Mouse (Mus musculus): ENCODE measurements at regions not wholly inside any gene's neighbourhood (a gene's known extent, or its start where the extent isn't known, plus 50 kb on each side); places are given as distances from the start of the nearest gene placed in this dataset.

- DNase-seq (ENCODE audit: low spot score in 2 of 2) = no peak
Observed at GRCm38 (mm10) chr1:137452749-137453148, 492.5 kb upstream of the Nr5a2 start.

DNA sequence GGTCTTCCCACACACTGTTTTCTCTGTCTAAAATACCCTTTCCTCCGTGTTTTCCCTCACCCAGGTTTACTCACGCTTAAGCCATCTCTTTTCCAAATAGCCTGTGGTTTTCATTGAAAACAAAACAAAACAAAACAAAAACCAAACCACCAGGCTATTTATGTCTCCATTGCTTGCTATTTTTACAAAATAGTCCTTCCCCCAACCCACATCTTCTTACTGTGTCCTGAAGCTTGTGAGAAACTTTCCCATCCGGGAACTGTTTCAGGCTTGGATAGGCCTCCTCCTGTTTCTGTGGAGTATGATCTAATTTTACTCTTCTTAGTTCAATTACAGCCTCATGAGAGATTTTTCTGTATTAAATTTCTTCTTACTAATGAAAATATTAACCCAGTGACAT lies 486.2 kb upstream of the Nr5a2 start:
- no peak for DNase-seq (ENCODE audit: low spot score in 2 of 2)

- peak; percentile 7 to 19 for DNase-seq (ENCODE audit: low spot score in 2 of 2)
Observed at GRCm38 (mm10) chr1:137428110-137428509, 467.9 kb upstream of the Nr5a2 start.

GRCm38 (mm10) chr1:137418388-137418787 lies 458.1 kb upstream of the Nr5a2 start:
- no peak for DNase-seq (ENCODE audit: low spot score in 2 of 2)

DNA sequence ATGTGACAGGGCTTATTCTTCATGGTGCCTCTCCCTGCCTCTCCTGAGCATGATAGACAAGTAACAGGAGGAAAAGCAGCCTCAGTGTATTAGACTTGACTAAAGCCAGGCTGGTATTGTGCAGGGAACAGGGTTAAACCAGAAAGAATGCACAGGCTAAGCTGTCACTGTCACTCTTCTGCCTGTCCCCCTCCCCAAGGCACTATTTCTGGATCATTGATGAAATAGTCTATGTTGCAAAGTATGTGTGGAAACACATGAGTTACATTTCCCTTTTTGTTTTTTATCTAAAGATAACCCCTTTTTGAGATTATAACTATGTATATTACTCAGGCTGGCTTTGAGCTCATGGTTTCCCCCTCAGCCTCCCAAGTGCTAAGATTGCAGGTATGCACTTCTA lies 436.5 kb upstream of the Nr5a2 start:
- DNase-seq (ENCODE audit: low spot score in 2 of 2) = no peak

- DNase-seq (ENCODE audit: low spot score in 2 of 2) = no peak
Observed at GRCm38 (mm10) chr1:137387509-137387908, 427.3 kb upstream of the Nr5a2 start.

- DNase-seq (ENCODE audit: low spot score in 2 of 2) = no peak
Observed at GRCm38 (mm10) chr1:137378072-137378985, 418.1 kb upstream of the Nr5a2 start.

DNA sequence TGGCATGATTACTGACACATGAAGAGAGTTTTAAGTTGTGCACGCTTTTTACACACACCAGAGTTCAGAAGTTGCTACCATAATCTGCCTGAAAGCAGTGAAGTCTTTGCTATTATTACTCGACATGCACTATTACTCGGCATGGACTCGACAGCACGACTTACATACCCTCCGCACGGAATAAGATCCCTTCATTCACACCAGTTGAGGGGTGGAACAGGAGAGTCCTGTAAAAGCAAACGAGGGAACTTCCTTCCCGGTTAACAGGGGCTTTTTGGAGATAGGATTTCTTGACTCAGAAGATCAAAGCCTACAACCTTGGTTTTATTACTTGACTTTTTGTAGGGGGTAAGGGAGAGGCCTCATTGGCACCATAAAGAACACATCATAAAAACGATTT lies 416.4 kb upstream of the Nr5a2 start:
- DNase-seq (ENCODE audit: low spot score in 2 of 2) = no peak

- no peak for DNase-seq (ENCODE audit: low spot score in 2 of 2)
Observed at GRCm38 (mm10) chr1:137374641-137375040, 414.4 kb upstream of the Nr5a2 start.

GRCm38 (mm10) chr1:137373509-137374420 lies 413.5 kb upstream of the Nr5a2 start:
- no peak for DNase-seq (ENCODE audit: low spot score in 2 of 2)

- DNase-seq (ENCODE audit: low spot score in 2 of 2) = no peak
Observed at GRCm38 (mm10) chr1:137372236-137372635, 412.0 kb upstream of the Nr5a2 start.

DNA sequence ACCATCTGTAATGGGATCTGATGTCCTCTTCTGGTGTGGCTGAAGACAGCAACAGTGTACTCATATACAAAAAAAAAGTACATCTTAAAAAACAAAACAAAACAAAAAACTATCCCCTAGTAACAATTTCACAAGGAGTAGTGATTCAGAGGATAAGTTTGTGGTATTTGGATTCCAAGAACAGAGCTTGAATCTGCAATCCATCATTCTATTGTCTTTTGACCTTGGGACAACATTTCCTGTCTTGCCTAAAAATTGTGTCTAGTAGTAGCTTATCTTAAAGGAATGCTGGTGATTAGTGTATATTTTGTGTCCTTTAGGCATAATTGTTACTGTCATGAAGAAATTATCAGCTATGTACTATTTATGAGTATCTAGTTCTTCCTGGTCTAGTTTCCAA lies 404.1 kb upstream of the Nr5a2 start:
- DNase-seq (ENCODE audit: low spot score in 2 of 2) = no peak

DNA sequence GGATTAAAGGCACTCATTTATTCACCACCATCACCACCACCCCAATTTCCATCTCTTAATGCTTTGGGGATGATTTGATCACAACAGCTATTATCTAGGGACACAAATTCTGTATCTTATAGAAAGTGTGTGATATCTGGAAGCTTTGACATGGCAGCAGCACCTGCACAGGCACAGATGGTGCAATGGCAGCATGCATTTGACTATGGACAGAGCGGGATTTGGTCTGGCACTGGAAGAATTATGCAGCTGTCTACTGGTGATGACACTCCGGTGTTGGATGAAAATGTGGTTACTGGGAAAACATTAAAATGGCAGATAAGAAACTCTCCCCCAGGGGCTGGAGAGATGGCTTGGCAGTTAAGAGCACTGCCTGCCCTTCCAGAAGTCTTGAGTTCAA lies 403.7 kb upstream of the Nr5a2 start:
- no peak for DNase-seq (ENCODE audit: low spot score in 2 of 2)

DNA sequence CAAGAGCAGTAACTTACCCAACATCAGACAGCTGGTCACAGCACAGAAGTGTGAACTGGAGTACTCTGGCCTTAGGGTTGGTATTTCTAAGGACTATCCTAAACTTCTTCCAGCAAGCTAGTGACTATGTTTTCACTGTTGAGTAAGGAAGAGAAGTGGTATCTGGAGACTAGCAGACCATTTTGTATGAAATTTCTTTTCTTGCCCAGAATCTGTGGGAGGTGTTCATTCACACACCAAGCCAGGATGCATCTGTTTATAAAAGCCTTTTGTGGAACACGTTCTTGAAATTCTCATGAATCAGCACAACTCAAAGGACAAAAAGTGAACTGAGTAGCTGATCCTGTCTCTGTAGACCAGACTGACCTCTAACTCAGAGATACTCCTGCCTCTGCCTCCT lies 403.3 kb upstream of the Nr5a2 start:
- DNase-seq (ENCODE audit: low spot score in 2 of 2) = peak; percentile 23 to 24

DNA sequence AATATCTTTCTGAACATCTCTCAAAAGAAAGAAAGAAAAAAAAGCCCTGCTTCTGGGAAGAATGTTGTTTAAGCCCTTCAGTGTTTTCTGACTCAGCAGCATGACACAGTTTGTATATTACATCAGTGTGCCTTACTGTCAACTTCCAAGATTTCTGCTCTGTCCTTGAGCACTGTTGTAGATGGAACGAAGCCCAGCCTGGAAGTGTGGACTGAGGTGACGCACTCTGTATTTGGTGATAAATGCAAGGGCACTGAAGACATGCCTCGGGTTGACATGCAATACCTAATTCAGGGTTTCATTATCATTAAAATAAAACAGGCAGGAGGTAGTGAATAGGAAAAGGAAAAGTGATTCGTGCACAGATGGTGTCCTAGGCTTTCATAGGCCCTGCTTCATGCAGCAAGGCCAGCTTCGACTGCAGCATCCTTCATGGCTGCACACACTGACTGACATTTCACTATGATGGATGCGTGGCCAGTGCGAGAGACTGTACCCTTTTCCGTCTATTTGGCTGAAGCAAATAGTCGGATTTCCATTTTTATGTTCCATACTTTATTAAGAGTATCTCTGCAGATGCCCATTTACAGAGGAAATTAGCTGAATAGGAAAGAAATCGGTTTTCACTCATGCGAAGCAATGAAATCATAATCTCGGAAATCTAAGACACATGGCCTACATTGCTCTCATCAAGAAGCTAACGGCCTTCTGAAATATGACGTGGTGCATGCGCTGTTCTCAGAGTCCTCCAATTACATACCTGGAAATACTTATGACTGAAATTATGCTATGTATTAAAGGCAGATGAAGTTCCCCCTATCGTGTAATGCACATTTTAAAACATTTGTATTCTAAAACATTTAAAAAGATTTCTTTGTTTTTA lies 400.7 kb upstream of the Nr5a2 start:
- DNase-seq (ENCODE audit: low spot score in 2 of 2) = no peak

DNA sequence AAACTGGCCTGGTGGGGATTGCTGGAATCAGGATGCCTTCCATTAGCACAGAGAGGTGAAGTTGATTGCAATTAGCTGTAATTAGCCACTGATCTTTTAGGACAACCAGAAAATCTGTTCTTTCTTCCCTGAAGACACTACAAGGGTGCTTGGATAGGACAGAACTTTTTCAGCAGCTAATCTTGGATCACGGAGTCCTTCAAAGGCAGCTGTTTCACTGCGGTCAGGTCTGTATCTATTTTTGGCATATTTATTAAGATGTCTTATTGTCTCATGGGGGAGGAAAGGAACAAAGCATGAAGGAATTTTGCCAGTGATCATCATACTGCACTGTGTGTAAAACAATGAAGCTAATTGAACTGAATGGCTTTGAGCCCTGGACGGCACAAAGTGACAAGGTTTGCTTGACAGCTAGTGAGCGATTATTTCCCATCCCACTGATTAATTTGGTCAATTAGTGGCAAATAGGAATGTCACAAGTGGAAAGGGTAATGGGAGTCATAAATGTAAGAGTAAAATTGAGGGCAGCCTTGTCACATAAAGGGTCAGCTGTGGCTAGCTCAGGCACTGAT lies 395.8 kb upstream of the Nr5a2 start:
- DNase-seq (ENCODE audit: low spot score in 2 of 2) = no peak

DNA sequence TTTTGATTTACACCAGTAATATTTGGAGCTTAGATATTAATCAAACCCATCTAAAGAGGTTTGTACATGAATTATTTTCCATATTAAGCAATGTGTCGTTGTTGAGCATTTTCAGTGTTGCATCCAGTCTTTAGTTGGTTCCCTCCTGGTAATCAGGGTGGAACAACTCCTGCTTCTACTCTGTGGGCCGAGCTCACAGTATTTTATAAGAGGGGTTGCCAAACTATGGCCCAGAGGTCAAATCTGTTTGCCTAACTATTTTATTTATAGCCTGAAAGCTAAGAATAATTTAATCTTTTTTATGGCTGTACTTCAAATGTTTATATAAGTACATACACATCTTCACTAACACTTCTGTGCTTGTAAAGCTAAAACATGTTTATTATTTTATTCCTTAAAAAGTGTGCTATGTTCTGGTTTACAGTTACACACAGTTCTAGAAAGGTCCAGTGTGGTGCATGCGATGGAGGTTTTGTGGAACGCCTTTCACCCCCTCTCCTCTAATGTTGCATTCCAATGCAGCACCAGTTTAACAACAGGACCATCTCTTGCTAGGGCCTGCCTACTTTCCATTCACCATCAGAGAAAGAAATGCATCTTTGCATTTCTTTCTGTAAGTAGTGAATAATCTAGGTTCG lies 392.3 kb upstream of the Nr5a2 start:
- DNase-seq (ENCODE audit: low spot score in 2 of 2) = no peak

- DNase-seq (ENCODE audit: low spot score in 2 of 2) = no peak
Observed at GRCm38 (mm10) chr1:137334137-137334536, 373.9 kb upstream of the Nr5a2 start.

- peak; percentile 32 to 52 for DNase-seq (ENCODE audit: low spot score in 2 of 2)
Observed at GRCm38 (mm10) chr1:137332108-137332769, 372.0 kb upstream of the Nr5a2 start.

GRCm38 (mm10) chr1:137331746-137332107 lies 371.5 kb upstream of the Nr5a2 start:
- no peak for DNase-seq (ENCODE audit: low spot score in 2 of 2)

Data from right cerebral cortex, adult 2 months (tissue).